8 mouse cellular contexts compared by ENCODE assay signal in genomic region chr14:31019331-31020205, GRCm38 (mm10). TPM values are rescaled to one million over a fixed set of nuclear protein-coding genes. Genes with fewer than 3 reads are reported as not detected.
A peak's percentile ranks its signal among the peaks of the same experiment; 100 is the strongest.
DNase-seq lines count a peak whose midpoint lies in the region; ATAC-seq and TF ChIP-seq lines count a peak whose summit lies in the region.

No protein-coding gene starts in this region.

- peaks cover 37% of the 10 kb centered on the region for H3K36me3 ChIP-seq in embryonic facial prominence, embryonic 15.5 days
- H3K36me3 ChIP-seq in heart, postnatal 0 days (replicated peaks; ENCODE audit: control insufficient read depth, insufficient read depth, low read length), result peaks cover 36% of the 10 kb centered on the region

- TF ChIP-seq EP300 in heart, postnatal 0 days (IDR thresholded peaks at IDR 0.05; ENCODE audit: low read depth), result no peak

- in situ Hi-C loops in Patski (cut with MboI; ENCODE audit: low pct_unique_long_range_greater_than_20kb), result loop anchor here (25.0 kb wide), 1 partner anchor 693 kb away; no protein-coding TSS in a partner anchor

- WGBS in embryonic facial prominence, embryonic 15.5 days, result 4% methylated on average over 23 of the region's 56 CpGs
- WGBS in heart, postnatal 0 days, result 2% methylated on average over 41 of the region's 56 CpGs

- POLR2A ChIA-PET in Patski (lab: Charles Lee), result interaction anchor here (0.6 to 1.2 kb wide), 3 partner anchors 17 to 68 kb away, joined by 3 to 7 read pairs (median 3); no protein-coding TSS in a partner anchor

- TF ChIP-seq CTCF in Patski (IDR thresholded peaks at IDR 0.05), result no peak
- no peak for TF ChIP-seq CTCF in heart, postnatal 0 days (IDR thresholded peaks at IDR 0.05; ENCODE audit: low read depth)

- peak overlapping the region; percentile 84 for H3K9ac ChIP-seq in embryonic facial prominence, embryonic 15.5 days
- H3K9ac ChIP-seq in heart, postnatal 0 days (replicated peaks; ENCODE audit: low read depth, low read length), result peak overlapping the region; percentile 96

- peak overlapping the region; percentile 51 for H3K4me2 ChIP-seq in embryonic facial prominence, embryonic 15.5 days (replicated peaks)
- peak overlapping the region; percentile 65 for H3K4me2 ChIP-seq in heart, postnatal 0 days (ENCODE audit: low read depth, low read length)

- peak; percentile 95 for DNase-seq in CD4-positive helper T cell, adult 2 months (ENCODE audit: low read depth, low spot score)
- DNase-seq in Patski (ENCODE audit: low read depth, low spot score), result no peak
- DNase-seq in heart, postnatal 0 days (ENCODE audit: low spot score), result peak; percentile 65
- DNase-seq in kidney, postnatal 25 days, result peak; percentile 78 to 92
- DNase-seq in lung, postnatal 14 days, result peak; percentile 78
- peak; percentile 82 for DNase-seq in retina, embryonic 14.5 days (ENCODE audit: low spot score)
- DNase-seq in layer of hippocampus, adult 8-10 months (ENCODE audit: low spot score in 2 of 2), result no peak

- H3K27me3 ChIP-seq in Patski, result no peaks in the 10 kb centered on the region
- H3K27me3 ChIP-seq in embryonic facial prominence, embryonic 15.5 days, result no peaks in the 10 kb centered on the region
- H3K27me3 ChIP-seq in heart, postnatal 0 days (ENCODE audit: control insufficient read depth, insufficient read depth, low read length), result no peaks in the 10 kb centered on the region

- peak overlapping the region; percentile 98 for H3K27ac ChIP-seq in embryonic facial prominence, embryonic 15.5 days (replicated peaks)
- peak overlapping the region; percentile 99 for H3K27ac ChIP-seq in heart, postnatal 0 days (ENCODE audit: low read depth)

- peak; percentile 87 for ATAC-seq in Patski
- peak; percentile 94 for ATAC-seq in embryonic facial prominence, embryonic 15.5 days (ENCODE audit: insufficient number of reproducible peaks, low FRiP score, low TSS enrichment, low read depth)
- ATAC-seq in heart, postnatal 0 days (ENCODE audit: insufficient read depth, low read depth), result peak; percentile 93

- H3K9me3 ChIP-seq in embryonic facial prominence, embryonic 15.5 days (replicated peaks), result no peaks in the 10 kb centered on the region
- no peaks in the 10 kb centered on the region for H3K9me3 ChIP-seq in heart, postnatal 0 days (replicated peaks; ENCODE audit: control insufficient read depth, low read length)

- CTCF ChIA-PET in Patski (lab: Charles Lee), result no interaction called here

- H3K4me1 ChIP-seq in embryonic facial prominence, embryonic 15.5 days, result peaks cover 20% of the 10 kb centered on the region
- peaks cover 19% of the 10 kb centered on the region for H3K4me1 ChIP-seq in heart, postnatal 0 days (ENCODE audit: control insufficient read depth, insufficient read depth)

- peak overlapping the region; percentile 82 for H3K4me3 ChIP-seq in embryonic facial prominence, embryonic 15.5 days (replicated peaks)
- peak overlapping the region; percentile 76 for H3K4me3 ChIP-seq in heart, postnatal 0 days (ENCODE audit: low read depth, low read length)

RNA-seq across cellular contexts. Expression of gene Gnl3, which starts 0.6 kb away (rescaled TPM):
- 96.2 TPM for polyA plus RNA-seq in Patski (2021)
- polyA plus RNA-seq in embryonic facial prominence, embryonic 15.5 days (2015; fragmentation: Nextera tagmentation; extraction: Ambion mirVana), result 109 and 113 TPM in 2 replicates
- 30.5 and 45.8 TPM in 2 replicates for total RNA-seq in heart, postnatal 0 days (2014; rRNA removed; ENCODE audit: low replicate concordance)
- 30.7 and 37.3 TPM in 2 replicates for polyA plus RNA-seq in heart, postnatal 0 days (2015; fragmentation: Nextera tagmentation; extraction: Ambion mirVana)
- 10 to 100 TPM; 40.3 to 53.7 (median 51.7) TPM for total RNA-seq in layer of hippocampus, adult 8-10 months (2022)

RNA-seq across cellular contexts. Expression of gene Pbrm1, which starts 0.6 kb away (rescaled TPM):
- polyA plus RNA-seq in Patski (2021), result 46.9 TPM
- 121 and 132 TPM in 2 replicates for polyA plus RNA-seq in embryonic facial prominence, embryonic 15.5 days (2015; fragmentation: Nextera tagmentation; extraction: Ambion mirVana)
- total RNA-seq in heart, postnatal 0 days (2014; rRNA removed; ENCODE audit: low replicate concordance), result 31.9 and 65.0 TPM in 2 replicates
- polyA plus RNA-seq in heart, postnatal 0 days (2015; fragmentation: Nextera tagmentation; extraction: Ambion mirVana), result 63.2 and 66.5 TPM in 2 replicates
- 10 to 100 TPM; 51.8 to 69.0 (median 60.3) TPM for total RNA-seq in layer of hippocampus, adult 8-10 months (2022)

RNA-seq across cellular contexts. Expression of gene Spcs1, which starts 18.1 kb away (rescaled TPM):
- polyA plus RNA-seq in Patski (2021), result 281 TPM
- 453 and 455 TPM in 2 replicates for polyA plus RNA-seq in embryonic facial prominence, embryonic 15.5 days (2015; fragmentation: Nextera tagmentation; extraction: Ambion mirVana)
- 309 and 340 TPM in 2 replicates for total RNA-seq in heart, postnatal 0 days (2014; rRNA removed; ENCODE audit: low replicate concordance)
- polyA plus RNA-seq in heart, postnatal 0 days (2015; fragmentation: Nextera tagmentation; extraction: Ambion mirVana), result 429 and 459 TPM in 2 replicates
- total RNA-seq in layer of hippocampus, adult 8-10 months (2022), result 100 to 1,000 TPM; 150 to 171 (median 167) TPM

RNA-seq across cellular contexts. Expression of gene Glt8d1, which starts 18.4 kb away (rescaled TPM):
- 75.6 TPM for polyA plus RNA-seq in Patski (2021)
- polyA plus RNA-seq in embryonic facial prominence, embryonic 15.5 days (2015; fragmentation: Nextera tagmentation; extraction: Ambion mirVana), result 71.0 and 76.6 TPM in 2 replicates
- 28.7 and 39.0 TPM in 2 replicates for total RNA-seq in heart, postnatal 0 days (2014; rRNA removed; ENCODE audit: low replicate concordance)
- polyA plus RNA-seq in heart, postnatal 0 days (2015; fragmentation: Nextera tagmentation; extraction: Ambion mirVana), result 30.6 and 30.9 TPM in 2 replicates
- 10 to 100 TPM; 41.3 to 55.0 (median 48.5) TPM for total RNA-seq in layer of hippocampus, adult 8-10 months (2022)

Comparison
In these comparisons a context has a peak if more than half of its experiments do, and no peak if none do; other contexts are left out.
1. DNase-seq: peak in CD4-positive helper T cell, adult 2 months (single experiment), heart, postnatal 0 days (single experiment), kidney, postnatal 25 days (2 of 2), lung, postnatal 14 days (single experiment) and retina, embryonic 14.5 days (single experiment); none in Patski (single experiment) and layer of hippocampus, adult 8-10 months (0 of 2).
2. Peak in every context shown above with its lines, with median percentiles within 50 percentile points of each other: ATAC-seq.